Mouse (Mus musculus) olfactory bulb, adult 2 months (tissue): ENCODE data around the gene Pik3cb.

Experiments used
- CTCF ChIP-seq: fragments of 200-500 bp; IDR thresholded peaks from 2 replicates; pipeline ENCODE4 v1.5.1; 2012; ENCODE audit warnings: low read depth, mild to moderate bottlenecking, low read length, moderate library complexity; ENCODE audit not compliant: insufficient read depth
- POLR2A ChIP-seq: fragments of 200-500 bp; IDR thresholded peaks from 2 replicates; pipeline ENCODE4 v1.6.1; 2012; ENCODE audit warnings: mild to moderate bottlenecking, low read depth, low read length, moderate library complexity; ENCODE audit not compliant: insufficient read depth

DNA sequence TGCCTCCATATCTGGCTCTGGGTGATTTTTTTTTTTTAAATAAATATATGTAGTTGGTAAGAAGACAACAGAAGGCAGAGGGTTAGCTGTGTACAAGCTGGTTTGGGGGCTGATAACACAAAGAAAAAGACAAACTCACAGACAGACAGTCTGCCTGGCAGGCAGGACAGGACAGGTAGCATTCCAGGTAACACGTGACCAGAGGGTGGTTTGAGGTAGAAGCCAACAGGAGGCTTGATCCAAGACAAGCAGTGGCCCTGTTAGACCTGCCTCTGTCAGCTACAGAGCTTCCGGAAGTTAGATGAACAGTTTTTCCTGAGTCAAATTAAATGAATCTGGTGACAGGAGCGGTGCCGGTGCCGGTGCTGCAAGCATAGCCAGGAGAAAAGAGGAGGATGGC is 26.5 kb upstream of the Pik3cb start:
- TF ChIP-seq CTCF: no peak
- TF ChIP-seq POLR2A: no peak
